Mouse (Mus musculus) T-cell, adult 2 months (primary cell): ENCODE data around the gene Mapk9.
"Not testable (repeated sequence)": the region's sequence is repeated elsewhere in the genome, so short reads cannot be mapped to it uniquely, and the experiment has no call there.

Experiments
- DNase-seq: peaks from one replicate; pipeline ENCODE4 v3.0.0; 2022; ENCODE audit warnings: low spot score

Mapk9 gene

GRCm38 (mm10) chr11:49846401-49847070 lies at the start of gene Mapk9:
Mapk9 (plus strand) TSS chr11:49846751.
- DNase-seq: peak; percentile 96

GRCm38 (mm10) chr11:49798931-49799330 lies 47.6 kb upstream of the Mapk9 start:
- DNase-seq: no peak

- no peak for DNase-seq
Observed at GRCm38 (mm10) chr11:49801516-49801915, 45.0 kb upstream of the Mapk9 start.

GRCm38 (mm10) chr11:49803801-49804200 lies 42.8 kb upstream of the Mapk9 start:
- no peak for DNase-seq

GRCm38 (mm10) chr11:49806218-49806617 lies 40.3 kb upstream of the Mapk9 start:
- DNase-seq: no peak

- no peak for DNase-seq
Observed at GRCm38 (mm10) chr11:49808946-49809345, 37.6 kb upstream of the Mapk9 start.

- DNase-seq: not testable (repeated sequence)
Observed at GRCm38 (mm10) chr11:49810696-49811095, 35.9 kb upstream of the Mapk9 start.

- peak; percentile 1 for DNase-seq
Observed at GRCm38 (mm10) chr11:49811099-49811541, 35.4 kb upstream of the Mapk9 start.

- peak; percentile 55 for DNase-seq
Observed at GRCm38 (mm10) chr11:49811879-49812278, 34.7 kb upstream of the Mapk9 start.

GRCm38 (mm10) chr11:49818869-49819566 lies 27.5 kb upstream of the Mapk9 start:
- DNase-seq: no peak

- DNase-seq: no peak
Observed at GRCm38 (mm10) chr11:49819676-49820075, 26.9 kb upstream of the Mapk9 start.

- DNase-seq: no peak
Observed at GRCm38 (mm10) chr11:49820928-49821327, 25.6 kb upstream of the Mapk9 start.

GRCm38 (mm10) chr11:49821546-49821945 lies 25.0 kb upstream of the Mapk9 start:
- no peak for DNase-seq

- DNase-seq: no peak
Observed at GRCm38 (mm10) chr11:49822337-49822736, 24.2 kb upstream of the Mapk9 start.

GRCm38 (mm10) chr11:49824896-49825295 lies 21.7 kb upstream of the Mapk9 start:
- DNase-seq: peak; percentile 54

- no peak for DNase-seq
Observed at GRCm38 (mm10) chr11:49827243-49827642, 19.3 kb upstream of the Mapk9 start.

GRCm38 (mm10) chr11:49829176-49829745 lies 17.3 kb upstream of the Mapk9 start:
- DNase-seq: no peak

GRCm38 (mm10) chr11:49831980-49832379 lies 14.6 kb upstream of the Mapk9 start:
- DNase-seq: no peak

GRCm38 (mm10) chr11:49832962-49833361 lies 13.6 kb upstream of the Mapk9 start:
- DNase-seq: no peak

GRCm38 (mm10) chr11:49834248-49834647 lies 12.3 kb upstream of the Mapk9 start:
- no peak for DNase-seq

- no peak for DNase-seq
Observed at GRCm38 (mm10) chr11:49835257-49835956, 11.1 kb upstream of the Mapk9 start.

- peak; percentile 49 for DNase-seq
Observed at GRCm38 (mm10) chr11:49837717-49838407, 8.7 kb upstream of the Mapk9 start.
